Mouse (Mus musculus) lung, postnatal 0 days (tissue): ENCODE measurements around the gene Ccdc167. TPM values are rescaled to one million over a fixed set of nuclear protein-coding genes. Genes with fewer than 3 reads are reported as not detected.

Experiments
- ATAC-seq: fragments of 200-750 bp; cut with Nextera tagmentation; 2 replicates; pipeline ENCODE4 v1.8.0; 2017; ENCODE audit warnings: moderate library complexity
- DNase-seq: peaks from one replicate; pipeline ENCODE4 v3.0.0-alpha.2; 2016; ENCODE audit warnings: low spot score
- H3K27ac ChIP-seq: fragments of 300-500 bp; sonication (generic); 2 replicates; pipeline ENCODE4 v1.5.1; 2014; ENCODE audit warnings: antibody characterized with exemption, mild to moderate bottlenecking, low read length, mixed read lengths
- H3K27me3 ChIP-seq: fragments of 300-500 bp; sonication (generic); replicated peaks from 2 replicates; pipeline ENCODE4 v1.6.1; 2014; ENCODE audit warnings: low read length, mixed read lengths; ENCODE audit not compliant: insufficient read depth
- H3K36me3 ChIP-seq: fragments of 300-500 bp; sonication (generic); 2 replicates; pipeline ENCODE4 v1.6.1; 2014; ENCODE audit warnings: low read length, mixed read lengths; ENCODE audit not compliant: insufficient read depth
- H3K4me1 ChIP-seq: fragments of 300-500 bp; sonication (generic); 2 replicates; pipeline ENCODE4 v1.6.1; 2014; ENCODE audit warnings: antibody characterized with exemption, low read depth, low read length, mixed read lengths; ENCODE audit not compliant: insufficient read depth
- H3K4me2 ChIP-seq: fragments of 300-500 bp; sonication (generic); replicated peaks from 2 replicates; pipeline ENCODE4 v1.6.1; 2014; ENCODE audit warnings: low read depth, mild to moderate bottlenecking, low read length, moderate library complexity, mixed read lengths
- H3K4me3 ChIP-seq: fragments of 300-500 bp; sonication (generic); 2 replicates; pipeline ENCODE4 v1.5.1; 2014; ENCODE audit warnings: low read depth, low read length
- H3K9ac ChIP-seq: fragments of 300-500 bp; sonication (generic); replicated peaks from 2 replicates; pipeline ENCODE4 v1.6.1; 2014; ENCODE audit warnings: low read depth, mild to moderate bottlenecking
- H3K9me3 ChIP-seq: fragments of 300-500 bp; sonication (generic); 2 replicates; pipeline ENCODE4 v1.6.1; 2016; ENCODE audit warnings: low read length, mixed read lengths
- CTCF ChIP-seq: IDR thresholded peaks from 2 replicates; pipeline ENCODE4 v1.5.1; 2016; ENCODE audit warnings: antibody characterized with exemption, mild to moderate bottlenecking
- EP300 ChIP-seq: IDR thresholded peaks from 2 replicates; pipeline ENCODE4 v1.6.1; 2016; ENCODE audit warnings: antibody characterized with exemption, mild to moderate bottlenecking, control low read depth
- WGBS: fragments of 180-500 bp; shearing (Covaris S2); extraction: QIAGEN DNeasy Blood & Tissue Kit; methylation state at CpG from one replicate; pipeline ENCODE4 v1.1.7; 2014; 5-methylcytosine and 5-hydroxymethylcytosine counted together
- polyA plus RNA-seq: library from polyadenylated mRNA; unstranded; fragments of >200 nt; fragmentation: Nextera tagmentation; extraction: Ambion mirVana; gene quantifications from 2 replicates; pipeline ENCODE4 v1.2.1, GENCODE M21; 2015

The Ccdc167 gene
- polyA plus RNA-seq, 1 experiment from 2014 or later, result 4.1 TPM

- Histone ChIP-seq H3K36me3 (no peaks in the 10 kb centered on the region), H3K27ac (no peak overlapping the region), H3K4me1 (no peaks in the 10 kb centered on the region), H3K27me3 (no peaks in the 10 kb centered on the region), H3K9me3 (no peaks in the 10 kb centered on the region), H3K9ac (no peak overlapping the region), H3K4me2 (no peak overlapping the region), H3K4me3 (no peak overlapping the region)
- no peak for TF ChIP-seq EP300
- TF ChIP-seq CTCF, result no peak
- ATAC-seq, result peak; percentile 16; the same call in 1 of the 2 replicates
- DNase-seq, result peak; percentile 34
- 61% methylated on average over 10 of the region's 10 CpGs for WGBS
Observed at GRCm38 (mm10) chr17:29756381-29756780, 39.5 kb upstream of the Ccdc167 start.

- Histone ChIP-seq H3K4me1 (no peaks in the 10 kb centered on the region), H3K9ac (no peak overlapping the region), H3K9me3 (no peaks in the 10 kb centered on the region), H3K4me2 (no peak overlapping the region), H3K36me3 (no peaks in the 10 kb centered on the region), H3K27ac (no peak overlapping the region), H3K4me3 (no peak overlapping the region), H3K27me3 (no peaks in the 10 kb centered on the region)
- ATAC-seq, result no peak
- DNase-seq, result no peak
- TF ChIP-seq EP300 (no peak), CTCF (peak; percentile 24; the same call in 1 of the 2 replicates)
- 56% methylated on average over 4 of the region's 4 CpGs for WGBS
Observed at GRCm38 (mm10) chr17:29754510-29754909, 37.7 kb upstream of the Ccdc167 start.

GRCm38 (mm10) chr17:29747466-29747865 lies 30.6 kb upstream of the Ccdc167 start:
- Histone ChIP-seq H3K4me2 (no peak overlapping the region), H3K4me1 (no peaks in the 10 kb centered on the region), H3K4me3 (no peak overlapping the region), H3K9me3 (no peaks in the 10 kb centered on the region), H3K27ac (no peak overlapping the region), H3K36me3 (no peaks in the 10 kb centered on the region), H3K9ac (no peak overlapping the region), H3K27me3 (no peaks in the 10 kb centered on the region)
- no peak for DNase-seq
- TF ChIP-seq EP300 (no peak), CTCF (no peak)
- no peak for ATAC-seq
- 68% methylated on average over 6 of the region's 6 CpGs for WGBS

- 17% methylated on average over 20 of the region's 22 CpGs for WGBS
- Histone ChIP-seq H3K9ac (no peak overlapping the region), H3K27me3 (no peaks in the 10 kb centered on the region), H3K4me1 (no peaks in the 10 kb centered on the region), H3K27ac (no peak overlapping the region), H3K4me2 (no peak overlapping the region), H3K9me3 (no peaks in the 10 kb centered on the region), H3K4me3 (peak overlapping the region; percentile 1; the same call in 1 of the 2 replicates), H3K36me3 (no peaks in the 10 kb centered on the region)
- TF ChIP-seq EP300, result no peak
- peak; percentile 63 for TF ChIP-seq CTCF
- peak; percentile 83 for DNase-seq
- ATAC-seq, result peak; percentile 77
Observed at GRCm38 (mm10) chr17:29737849-29738804, 21.3 kb upstream of the Ccdc167 start.

DNA sequence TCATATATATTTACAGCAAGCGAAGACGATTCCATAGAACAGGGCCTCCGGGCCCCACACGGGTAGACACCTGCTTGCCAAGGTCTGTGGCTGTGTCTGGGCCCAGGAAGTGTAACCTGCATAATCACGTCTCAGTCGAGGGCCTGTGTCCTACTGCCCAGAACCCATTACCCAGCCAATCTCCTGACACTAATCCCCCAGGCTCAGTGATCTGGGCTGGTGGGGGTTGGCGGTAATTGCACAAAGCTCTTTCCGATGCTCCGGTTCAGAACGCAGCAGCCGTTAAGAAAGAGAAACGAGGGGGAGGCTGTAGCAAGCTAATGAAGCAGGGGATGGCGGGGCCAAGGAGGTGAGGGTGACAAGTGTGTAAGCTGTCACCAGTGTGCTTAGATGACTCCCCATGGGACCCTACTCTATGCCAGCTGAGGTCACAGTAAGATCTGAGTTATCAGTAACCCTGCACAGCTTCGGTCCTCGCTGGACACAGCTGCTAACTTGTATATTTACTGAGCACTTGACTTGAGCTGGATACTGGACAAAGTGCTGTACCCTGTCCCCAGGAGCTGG lies 19.7 kb upstream of the Ccdc167 start:
- DNase-seq (no peak), ATAC-seq (no peak)
- no peaks in the 10 kb centered on the region for H3K36me3 ChIP-seq
- H3K9ac ChIP-seq, result no peak overlapping the region
- H3K4me2 ChIP-seq, result no peak overlapping the region
- no peaks in the 10 kb centered on the region for H3K4me1 ChIP-seq
- no peaks in the 10 kb centered on the region for H3K27me3 ChIP-seq
- no peak overlapping the region for H3K27ac ChIP-seq
- H3K9me3 ChIP-seq, result no peaks in the 10 kb centered on the region
- no peak overlapping the region for H3K4me3 ChIP-seq
- 42% methylated on average over 15 of the region's 15 CpGs for WGBS
- TF ChIP-seq EP300 (no peak), CTCF (no peak)

DNA sequence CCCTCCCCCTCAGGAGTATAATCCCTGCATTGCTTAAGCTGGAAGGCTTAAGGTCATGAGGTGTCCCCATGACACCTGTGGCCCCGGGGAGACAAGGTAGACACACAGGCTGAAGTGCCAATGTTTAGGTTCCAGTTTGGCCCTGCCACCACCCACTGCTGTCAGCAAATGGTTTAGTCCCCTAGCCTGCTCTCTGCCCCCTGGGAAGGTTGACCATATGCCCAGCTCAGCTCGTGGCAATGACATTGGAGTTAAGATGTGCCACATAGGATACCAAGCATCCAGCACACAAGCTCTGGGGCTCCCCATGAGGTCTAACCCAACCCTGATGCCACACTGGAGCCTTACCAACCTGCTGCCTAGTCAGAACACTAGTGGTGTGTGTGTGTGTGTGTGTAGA lies 15.7 kb upstream of the Ccdc167 start:
- H3K9me3 ChIP-seq, result no peaks in the 10 kb centered on the region
- H3K36me3 ChIP-seq, result no peaks in the 10 kb centered on the region
- 76% methylated on average over 2 of the region's 2 CpGs for WGBS
- no peaks in the 10 kb centered on the region for H3K27me3 ChIP-seq
- H3K27ac ChIP-seq, result no peak overlapping the region
- DNase-seq (no peak), ATAC-seq (no peak)
- no peak overlapping the region for H3K4me2 ChIP-seq
- no peaks in the 10 kb centered on the region for H3K4me1 ChIP-seq
- no peak overlapping the region for H3K4me3 ChIP-seq
- TF ChIP-seq CTCF (no peak), EP300 (no peak)
- H3K9ac ChIP-seq, result no peak overlapping the region
